Mouse (Mus musculus): Measurements from ENCODE around the gene Casc3. TPM values are rescaled to one million over a fixed set of nuclear protein-coding genes. Genes with fewer than 3 reads are reported as not detected.
"Not testable (repeated sequence)": the region's sequence is repeated elsewhere in the genome, so short reads cannot be mapped to it uniquely, and the experiment has no call there.

The Casc3 gene
- polyA plus RNA-seq, 1 experiment from 2014 or later = 12.4 TPM

GRCm38 (mm10) chr11:98809457-98810290, 5.0 kb downstream of the Casc3 start:
- WGBS = under 1% methylated on average over 70 of the region's 84 CpGs
- no peaks in the 10 kb centered on the region for H3K9me3 ChIP-seq (ENCODE audit: control insufficient read depth, low read length)
- peak overlapping the region; percentile 97 for H3K9ac ChIP-seq (ENCODE audit: low read length)
- no peak for TF ChIP-seq EP300 (optimal IDR thresholded peaks at IDR 0.05)
- TF ChIP-seq CTCF (IDR thresholded peaks at IDR 0.05; ENCODE audit: low read depth) = peak; percentile 65
- H3K36me3 ChIP-seq (ENCODE audit: control insufficient read depth, insufficient read depth, low read length) = peaks cover 12% of the 10 kb centered on the region
- peak overlapping the region; percentile 88 for H3K4me3 ChIP-seq (ENCODE audit: low read depth, low read length)
- no peaks in the 10 kb centered on the region for H3K27me3 ChIP-seq (ENCODE audit: control insufficient read depth, insufficient read depth, low read length)
- peak overlapping the region; percentile 100 for H3K27ac ChIP-seq (replicated peaks)
- DNase-seq (ENCODE audit: low spot score) (peak; percentile 99), ATAC-seq (ENCODE audit: low FRiP score, low TSS enrichment) (peak; percentile 99)
- H3K4me2 ChIP-seq (replicated peaks; ENCODE audit: low read depth) = peak overlapping the region; percentile 72
- 0 out of 2 replicates have a peak, but pooled peaks cover 3% of the 10 kb centered on the region for H3K4me1 ChIP-seq (replicated peaks; ENCODE audit: control insufficient read depth, insufficient read depth)

GRCm38 (mm10) chr11:98810686-98811085, 6.0 kb downstream of the Casc3 start:
- no peak for ATAC-seq (ENCODE audit: low FRiP score, low TSS enrichment)

GRCm38 (mm10) chr11:98816706-98817239, 12.1 kb downstream of the Casc3 start:
- no peak overlapping the region for H3K4me2 ChIP-seq (replicated peaks; ENCODE audit: low read depth)
- no peaks in the 10 kb centered on the region for H3K9me3 ChIP-seq (ENCODE audit: control insufficient read depth, low read length)
- DNase-seq (ENCODE audit: low spot score) (no peak), ATAC-seq (ENCODE audit: low FRiP score, low TSS enrichment) (no peak)
- H3K27ac ChIP-seq (replicated peaks) = no peak overlapping the region
- WGBS = 88% methylated on average over 1 of the region's 1 CpGs
- no peaks in the 10 kb centered on the region for H3K27me3 ChIP-seq (ENCODE audit: control insufficient read depth, insufficient read depth, low read length)
- H3K4me1 ChIP-seq (replicated peaks; ENCODE audit: control insufficient read depth, insufficient read depth) = no peaks in the 10 kb centered on the region
- H3K4me3 ChIP-seq (ENCODE audit: low read depth, low read length) = no peak overlapping the region
- H3K9ac ChIP-seq (ENCODE audit: low read length) = no peak overlapping the region
- peaks cover 18% of the 10 kb centered on the region for H3K36me3 ChIP-seq (ENCODE audit: control insufficient read depth, insufficient read depth, low read length)
- TF ChIP-seq EP300 (optimal IDR thresholded peaks at IDR 0.05) (no peak), CTCF (IDR thresholded peaks at IDR 0.05; ENCODE audit: low read depth) (no peak)

More at GRCm38 (mm10) chr11:98810686-98811085, 6.0 kb downstream of the Casc3 start:
- Histone ChIP-seq H3K27ac (replicated peaks) (peak overlapping the region; percentile 100), H3K4me3 (ENCODE audit: low read depth, low read length) (peak overlapping the region; percentile 88), H3K9ac (ENCODE audit: low read length) (peak overlapping the region; percentile 97), H3K4me1 (replicated peaks; ENCODE audit: control insufficient read depth, insufficient read depth) (0 out of 2 replicates have a peak, but pooled peaks cover 3% of the 10 kb centered on the region), H3K27me3 (ENCODE audit: control insufficient read depth, insufficient read depth, low read length) (no peaks in the 10 kb centered on the region), H3K4me2 (replicated peaks; ENCODE audit: low read depth) (peak overlapping the region; percentile 72), H3K9me3 (ENCODE audit: control insufficient read depth, low read length) (no peaks in the 10 kb centered on the region), H3K36me3 (ENCODE audit: control insufficient read depth, insufficient read depth, low read length) (peaks cover 3% of the 10 kb centered on the region; the same call in 1 of the 2 replicates)
- no peak for DNase-seq (ENCODE audit: low spot score)
- 43% methylated on average over 7 of the region's 7 CpGs for WGBS
- TF ChIP-seq EP300 (optimal IDR thresholded peaks at IDR 0.05) (no peak), CTCF (IDR thresholded peaks at IDR 0.05; ENCODE audit: low read depth) (no peak)

GRCm38 (mm10) chr11:98820968-98821367, 16.3 kb downstream of the Casc3 start:
- ATAC-seq (ENCODE audit: low FRiP score, low TSS enrichment) = no peak
- Histone ChIP-seq H3K36me3 (ENCODE audit: control insufficient read depth, insufficient read depth, low read length) (peaks cover 35% of the 10 kb centered on the region), H3K4me2 (replicated peaks; ENCODE audit: low read depth) (no peak overlapping the region)

GRCm38 (mm10) chr11:98826071-98826470, 21.4 kb downstream of the Casc3 start:
- H3K4me2 ChIP-seq (replicated peaks; ENCODE audit: low read depth); H3K4me1 ChIP-seq (replicated peaks; ENCODE audit: control insufficient read depth, insufficient read depth); H3K9me3 ChIP-seq (ENCODE audit: control insufficient read depth, low read length); H3K9ac ChIP-seq (ENCODE audit: low read length); H3K4me3 ChIP-seq (ENCODE audit: low read depth, low read length); H3K27me3 ChIP-seq (ENCODE audit: control insufficient read depth, insufficient read depth, low read length); DNase-seq (ENCODE audit: low spot score); ATAC-seq (ENCODE audit: low FRiP score, low TSS enrichment); H3K27ac ChIP-seq (replicated peaks): not testable (repeated sequence)
- peaks cover 39% of the 10 kb centered on the region for H3K36me3 ChIP-seq (ENCODE audit: control insufficient read depth, insufficient read depth, low read length)
- 91% methylated on average over 2 of the region's 2 CpGs for WGBS

More at GRCm38 (mm10) chr11:98820968-98821367, 16.3 kb downstream of the Casc3 start:
- Histone ChIP-seq H3K27me3 (ENCODE audit: control insufficient read depth, insufficient read depth, low read length) (no peaks in the 10 kb centered on the region), H3K27ac (replicated peaks) (no peak overlapping the region), H3K4me1 (replicated peaks; ENCODE audit: control insufficient read depth, insufficient read depth) (no peaks in the 10 kb centered on the region), H3K9me3 (ENCODE audit: control insufficient read depth, low read length) (no peaks in the 10 kb centered on the region), H3K9ac (ENCODE audit: low read length) (no peak overlapping the region), H3K4me3 (ENCODE audit: low read depth, low read length) (no peak overlapping the region)
- WGBS = 91% methylated on average over 5 of the region's 5 CpGs
- TF ChIP-seq EP300 (optimal IDR thresholded peaks at IDR 0.05) (no peak), CTCF (IDR thresholded peaks at IDR 0.05; ENCODE audit: low read depth) (no peak)
- DNase-seq (ENCODE audit: low spot score) = no peak

- Histone ChIP-seq H3K4me1 (replicated peaks; ENCODE audit: control insufficient read depth, insufficient read depth) (no peaks in the 10 kb centered on the region), H3K27ac (replicated peaks) (no peak overlapping the region), H3K36me3 (ENCODE audit: control insufficient read depth, insufficient read depth, low read length) (peaks cover 37% of the 10 kb centered on the region), H3K9me3 (ENCODE audit: control insufficient read depth, low read length) (no peaks in the 10 kb centered on the region), H3K4me2 (replicated peaks; ENCODE audit: low read depth) (no peak overlapping the region), H3K9ac (ENCODE audit: low read length) (no peak overlapping the region), H3K4me3 (ENCODE audit: low read depth, low read length) (no peak overlapping the region), H3K27me3 (ENCODE audit: control insufficient read depth, insufficient read depth, low read length) (no peaks in the 10 kb centered on the region)
- TF ChIP-seq EP300 (optimal IDR thresholded peaks at IDR 0.05) = no peak
- no peak for TF ChIP-seq CTCF (IDR thresholded peaks at IDR 0.05; ENCODE audit: low read depth)
- 80% methylated on average over 2 of the region's 2 CpGs for whole genome bisulfite sequencing
- ATAC-seq (ENCODE audit: low FRiP score, low TSS enrichment) (no peak), DNase-seq (ENCODE audit: low spot score) (no peak)
These were observed 23.2 kb downstream of the Casc3 start for GRCm38 (mm10) chr11:98827877-98828276.
